Mouse (Mus musculus): ENCODE results near the gene M6pr.
"Not testable (repeated sequence)": the region's sequence is repeated elsewhere in the genome, so short reads cannot be mapped to it uniquely, and the experiment has no call there.

The M6pr gene

DNA sequence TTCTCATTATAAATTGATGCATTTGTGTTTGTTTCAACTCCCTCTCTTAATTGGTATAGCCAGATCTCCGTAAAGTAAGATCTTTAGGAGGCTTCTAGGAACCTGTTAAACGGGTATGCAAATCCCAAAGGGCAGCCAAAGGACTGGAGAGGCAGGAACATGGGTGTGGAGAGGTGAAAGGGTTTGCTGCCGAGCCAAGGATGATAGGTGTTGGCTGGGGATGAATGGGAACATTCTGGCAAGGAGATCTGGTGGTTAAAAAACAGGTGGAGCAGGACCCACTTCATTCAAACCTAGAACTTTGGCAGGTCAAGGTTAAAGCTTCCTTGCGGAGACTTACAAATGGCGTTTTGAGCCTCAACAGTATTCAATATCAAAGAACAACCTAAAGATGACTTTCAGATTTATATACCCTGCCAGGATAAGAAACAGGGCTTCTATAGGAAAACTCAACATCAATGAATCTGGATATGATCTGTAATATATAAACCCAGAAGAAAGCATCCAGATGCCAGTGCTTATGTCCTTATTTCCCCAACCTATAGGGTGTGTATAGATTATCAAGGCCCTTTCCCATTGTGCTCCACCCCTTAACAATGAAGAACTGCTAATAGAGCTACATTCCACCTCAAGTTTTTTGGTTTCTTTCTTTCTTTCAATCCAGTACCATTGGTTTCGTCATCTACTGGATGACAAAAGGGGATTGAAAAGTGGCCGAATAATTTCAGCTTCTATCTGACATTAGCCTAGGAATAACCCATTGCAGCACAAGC lies 32.7 kb downstream of the M6pr start:
- no peak for DNase-seq (ENCODE audit: low read depth, low spot score)

DNA sequence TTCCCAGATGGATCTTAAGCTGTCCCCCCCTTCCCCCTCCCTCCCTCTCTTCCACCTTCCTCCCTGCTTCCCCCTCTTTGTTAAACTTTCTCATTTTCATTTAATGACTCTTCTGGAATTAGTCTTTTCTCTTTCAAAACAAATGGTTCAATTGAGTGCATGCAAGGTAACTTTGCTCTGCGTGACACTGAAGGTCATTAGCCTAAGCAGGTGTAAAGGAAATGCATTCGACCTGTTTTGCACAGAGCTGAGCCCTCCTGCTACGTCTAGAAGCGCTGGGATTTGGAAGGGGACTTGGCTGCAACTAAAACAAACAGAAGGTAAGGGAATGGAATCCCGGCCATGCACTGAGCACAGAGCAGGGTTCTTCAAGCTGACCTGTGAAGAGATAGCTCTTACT lies 33.6 kb downstream of the M6pr start:
- no peak for DNase-seq (ENCODE audit: low read depth, low spot score)

DNA sequence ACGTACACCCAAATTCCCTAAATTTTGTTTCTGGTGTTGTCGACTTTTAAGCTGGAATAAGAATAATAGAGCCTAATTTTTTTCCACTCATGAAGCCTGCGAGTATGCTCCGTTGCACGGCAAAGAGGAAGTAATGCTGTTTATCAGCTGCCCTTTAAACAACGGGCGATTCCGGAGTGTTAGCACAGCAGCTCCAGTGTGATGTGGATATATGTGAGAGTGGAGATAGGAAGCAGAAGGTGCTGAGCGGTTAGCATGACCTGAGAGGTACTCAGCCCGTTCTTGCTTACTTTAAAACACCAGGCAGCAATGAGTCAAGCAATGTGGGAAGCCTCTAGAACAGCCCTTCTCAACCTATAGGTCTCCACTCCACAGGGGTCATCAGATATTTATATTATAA lies 35.2 kb downstream of the M6pr start:
- no peak for DNase-seq (ENCODE audit: low read depth, low spot score)

DNA sequence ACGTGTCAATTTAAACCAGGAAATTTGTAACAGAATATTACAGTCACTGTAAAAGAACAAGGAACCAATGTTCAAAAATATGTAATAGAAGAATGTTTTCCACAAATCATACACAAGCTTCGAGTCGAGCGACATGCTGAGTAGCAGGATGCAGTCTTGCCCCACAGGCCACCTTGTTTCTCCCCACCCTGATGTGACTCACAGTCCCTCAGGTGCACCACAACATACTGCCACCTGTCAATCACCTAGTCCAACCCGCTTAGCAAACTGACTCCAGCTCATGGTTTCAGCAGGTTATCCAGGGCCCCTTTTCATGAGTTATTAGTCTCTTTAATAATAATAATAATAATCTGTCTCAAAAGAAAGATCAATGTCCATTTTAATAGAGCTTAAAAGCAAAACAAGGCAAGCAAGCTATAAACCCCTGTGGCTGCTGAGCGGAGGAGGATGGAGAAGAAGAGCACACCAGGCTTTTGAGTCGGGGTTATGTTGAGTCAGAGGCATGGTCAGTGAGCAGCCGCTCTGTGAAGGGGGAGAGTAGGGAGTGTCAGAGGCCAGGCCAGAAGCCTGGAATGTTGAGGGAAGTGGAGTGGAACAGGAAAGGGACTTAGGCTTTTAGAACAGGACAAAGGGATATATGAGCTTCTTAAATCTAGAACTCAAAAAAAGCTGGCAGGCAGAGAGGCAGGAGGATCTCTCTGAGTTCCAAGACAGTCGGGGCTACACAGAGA lies 36.0 kb downstream of the M6pr start:
- DNase-seq (ENCODE audit: low read depth, low spot score), result no peak

DNA sequence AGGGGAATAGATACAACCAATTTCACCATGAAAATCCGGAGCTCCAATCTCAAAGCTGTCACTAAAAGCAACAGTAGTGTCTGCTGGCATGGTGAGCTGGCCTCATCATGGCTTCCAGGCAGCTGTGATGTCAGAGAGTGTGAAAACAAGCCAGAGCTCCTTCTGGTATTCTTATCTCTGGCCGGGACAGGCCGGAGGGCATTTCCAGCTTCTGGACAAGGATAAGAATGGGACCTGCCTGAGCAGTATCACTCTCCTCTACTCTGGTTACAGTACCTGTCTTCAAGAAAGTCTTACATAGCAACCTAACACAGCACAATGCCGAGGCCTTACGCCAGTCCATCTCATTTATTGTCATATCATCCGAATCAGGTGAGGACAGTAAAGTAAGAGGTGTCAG lies 37.2 kb downstream of the M6pr start:
- no peak for DNase-seq (ENCODE audit: low read depth, low spot score)

DNA sequence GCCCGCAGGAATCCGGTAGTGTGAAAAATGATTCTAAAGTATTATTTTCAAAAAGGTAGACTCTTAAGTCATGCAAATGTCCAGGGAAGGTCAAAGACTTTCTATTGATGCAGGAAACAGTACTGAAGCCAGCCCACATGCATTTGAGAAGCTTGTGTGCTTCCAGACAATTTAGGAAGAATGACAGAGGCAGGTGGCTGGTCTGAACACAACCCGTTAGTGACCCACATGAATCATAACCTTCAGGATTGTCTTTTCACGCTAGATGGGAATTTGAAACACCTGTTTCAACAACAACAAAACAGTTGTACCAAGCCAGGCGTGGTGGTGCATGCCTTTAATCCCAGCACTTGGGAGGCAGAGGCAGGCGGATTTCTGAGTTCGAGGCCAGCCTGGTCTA lies 37.9 kb downstream of the M6pr start:
- DNase-seq (ENCODE audit: low read depth, low spot score), result no peak

DNA sequence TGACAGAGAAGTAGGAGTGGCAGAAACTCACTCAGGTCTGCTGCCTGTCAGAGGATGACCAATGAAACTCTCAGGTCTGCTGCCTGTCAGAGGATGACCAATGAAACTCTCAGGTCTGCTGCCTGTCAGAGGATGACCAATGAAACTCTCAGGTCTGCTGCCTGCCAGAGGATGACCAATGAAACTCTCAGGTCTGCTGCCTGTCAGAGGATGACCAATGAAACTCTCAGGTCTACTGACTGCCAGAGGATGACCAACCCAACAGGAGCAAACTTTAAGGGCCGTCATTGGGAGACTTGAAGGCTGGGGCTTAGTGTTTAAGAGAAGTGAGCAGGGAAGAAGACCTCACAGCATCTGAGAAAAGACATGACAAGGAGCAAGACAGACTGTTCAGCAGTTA lies 38.8 kb downstream of the M6pr start:
- DNase-seq (ENCODE audit: low read depth, low spot score), result not testable (repeated sequence)

DNA sequence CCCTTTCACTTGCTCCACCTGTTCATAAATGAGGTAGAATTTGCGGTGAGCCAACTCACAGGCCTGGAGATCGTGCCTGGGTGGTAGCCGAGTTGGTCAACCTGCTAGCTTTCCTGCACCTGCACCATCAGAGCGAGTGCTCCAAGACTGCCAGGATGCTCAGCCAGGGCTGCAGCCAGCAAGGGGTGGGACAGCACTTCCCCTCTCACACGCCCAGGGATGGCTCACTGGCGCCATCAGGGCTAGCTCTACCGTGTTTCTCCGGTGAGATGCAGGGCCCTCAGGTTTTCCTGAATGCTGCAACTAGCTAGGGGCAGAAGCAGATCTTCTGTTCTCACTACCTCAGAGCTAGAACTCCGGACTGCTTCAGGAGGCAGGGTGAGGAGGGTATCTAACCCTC lies 47.4 kb downstream of the M6pr start:
- no peak for DNase-seq (ENCODE audit: low read depth, low spot score)

DNA sequence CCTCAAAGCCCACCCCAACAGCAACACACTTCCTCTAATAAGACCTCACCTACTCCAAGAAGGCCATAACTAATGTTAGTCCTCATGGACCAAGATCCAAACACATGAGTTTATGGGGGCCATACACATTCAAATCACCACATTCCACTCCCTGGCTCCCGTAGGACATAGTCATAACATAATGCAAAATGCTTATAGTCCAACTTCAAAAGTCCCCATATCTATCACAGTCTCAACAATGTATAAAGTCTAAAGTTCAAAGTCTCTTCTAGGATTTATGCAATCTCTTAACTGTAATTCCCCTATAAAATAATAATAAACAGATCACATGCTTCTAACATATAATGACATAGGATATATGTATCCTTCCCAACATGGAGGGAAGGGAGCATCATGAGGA lies 48.6 kb downstream of the M6pr start:
- DNase-seq (ENCODE audit: low read depth, low spot score), result no peak

DNA sequence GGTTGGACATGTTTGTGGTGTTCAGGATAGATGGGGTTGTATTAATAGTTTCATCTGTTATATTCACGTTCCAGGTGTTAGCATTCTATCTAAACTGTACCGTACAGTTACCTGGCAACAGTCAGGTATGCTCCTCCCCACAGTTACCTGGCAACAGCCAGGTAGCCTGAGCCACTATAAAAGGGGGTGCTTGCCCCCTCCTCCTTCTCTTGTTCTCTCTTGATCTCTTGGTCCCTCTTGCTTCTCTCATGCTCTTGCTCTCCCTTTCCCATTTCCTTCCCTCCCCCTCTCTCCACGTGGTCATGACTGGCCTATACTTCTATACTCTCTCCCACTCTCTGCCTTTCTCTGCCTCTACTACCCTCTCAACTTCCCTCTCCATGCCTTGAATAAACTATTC lies 57.2 kb downstream of the M6pr start:
- no peak for DNase-seq (ENCODE audit: low read depth, low spot score)

DNA sequence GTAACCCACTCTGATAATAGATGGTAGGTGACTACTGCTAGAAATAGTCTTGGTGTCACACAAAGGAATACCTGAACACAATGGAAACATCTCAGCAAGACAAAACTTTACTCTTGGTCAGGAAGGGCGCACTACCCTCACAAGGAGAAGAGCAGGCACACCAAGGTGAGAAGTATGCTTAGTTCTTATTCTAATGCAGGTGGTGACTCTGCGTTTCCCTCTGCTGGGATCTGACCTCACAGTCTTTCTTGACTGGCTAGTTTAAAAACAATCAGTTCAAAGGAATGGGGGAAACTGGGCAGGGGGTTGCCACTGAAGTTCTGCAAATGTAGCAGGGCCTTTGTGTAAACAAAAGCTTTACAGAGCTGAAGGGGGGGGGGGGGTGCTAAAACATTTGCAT lies 57.8 kb downstream of the M6pr start:
- no peak for DNase-seq (ENCODE audit: low read depth, low spot score)

DNA sequence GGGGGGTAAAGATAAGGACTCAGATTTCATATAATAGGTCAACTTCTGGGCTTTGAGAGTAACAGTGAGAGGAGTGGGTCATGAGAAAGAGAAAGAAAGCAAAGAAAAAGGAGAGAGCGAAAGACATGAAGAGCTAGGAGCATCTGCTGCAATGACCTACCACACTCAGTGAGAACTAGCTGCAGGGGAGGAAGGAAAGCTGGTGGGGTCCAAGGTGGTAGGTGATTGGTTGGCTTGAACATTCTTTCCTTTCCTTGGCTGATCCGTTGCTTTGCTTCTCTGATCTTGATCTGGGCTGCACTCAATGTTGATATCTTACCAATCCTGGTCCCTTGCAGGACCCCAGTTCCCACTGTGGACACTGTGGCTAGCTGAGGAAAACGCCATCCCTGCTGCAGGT lies 58.5 kb downstream of the M6pr start:
- no peak for DNase-seq (ENCODE audit: low read depth, low spot score)
